Mouse (Mus musculus) midbrain, embryonic 11.5 days (tissue): ENCODE measurements around the gene Ntrk3. TPM values are rescaled to one million over a fixed set of nuclear protein-coding genes. Genes with fewer than 3 reads are reported as not detected.

Experiments used
- ATAC-seq: fragments of 200-750 bp; cut with Nextera tagmentation; 2 replicates; pipeline ENCODE4 v1.8.0; 2017; ENCODE audit warnings: moderate TSS enrichment, moderate library complexity; ENCODE audit not compliant: low FRiP score
- DNase-seq: peaks from one replicate; pipeline ENCODE4 v3.0.0; 2015; ENCODE audit warnings: low spot score; ENCODE audit errors: missing footprints
- H3K27ac ChIP-seq: fragments of 300-500 bp; sonication (generic); 2 replicates; pipeline ENCODE4 v1.5.1; 2014; ENCODE audit warnings: low read depth, low read length
- H3K27me3 ChIP-seq: fragments of 300-500 bp; sonication (generic); 2 replicates; pipeline ENCODE4 v1.6.1; 2014; ENCODE audit warnings: mild to moderate bottlenecking, low read length, moderate library complexity, mixed read lengths; ENCODE audit not compliant: control insufficient read depth, insufficient read depth
- H3K36me3 ChIP-seq: fragments of 300-500 bp; sonication (generic); 2 replicates; pipeline ENCODE4 v1.6.1; 2014; ENCODE audit warnings: mild to moderate bottlenecking, low read length, moderate library complexity, mixed read lengths; ENCODE audit not compliant: control insufficient read depth, insufficient read depth
- H3K4me1 ChIP-seq: fragments of 300-500 bp; sonication (generic); 2 replicates; pipeline ENCODE4 v1.6.1; 2014; ENCODE audit warnings: low read length; ENCODE audit not compliant: control insufficient read depth, insufficient read depth
- H3K4me2 ChIP-seq: fragments of 300-500 bp; sonication (generic); 2 replicates; pipeline ENCODE4 v1.6.1; 2014; ENCODE audit warnings: mild to moderate bottlenecking, moderate library complexity
- H3K4me3 ChIP-seq: fragments of 300-500 bp; sonication (generic); 2 replicates; pipeline ENCODE4 v1.5.1; 2014; ENCODE audit warnings: low read depth, low read length
- H3K9ac ChIP-seq: fragments of 300-500 bp; sonication (generic); 2 replicates; pipeline ENCODE4 v1.6.1; 2014; ENCODE audit warnings: low read length
- H3K9me3 ChIP-seq: fragments of 300-500 bp; sonication (generic); 2 replicates; pipeline ENCODE4 v1.6.1; 2016; ENCODE audit warnings: low read length; ENCODE audit not compliant: control insufficient read depth
- WGBS: fragments of 180-500 bp; shearing (Covaris S2); extraction: QIAGEN DNeasy Blood & Tissue Kit; methylation state at CpG from one replicate; pipeline ENCODE4 v1.1.7; 2014; 5-methylcytosine and 5-hydroxymethylcytosine counted together
- polyA plus RNA-seq: library from polyadenylated mRNA; unstranded; fragments of >200 nt; fragmentation: Nextera tagmentation; extraction: Ambion mirVana; gene quantifications from 2 replicates; pipeline ENCODE4 v1.2.1, GENCODE M21; 2014

Ntrk3 gene
- polyA plus RNA-seq, 1 experiment from 2014 or later, result 3.6 TPM

DNA sequence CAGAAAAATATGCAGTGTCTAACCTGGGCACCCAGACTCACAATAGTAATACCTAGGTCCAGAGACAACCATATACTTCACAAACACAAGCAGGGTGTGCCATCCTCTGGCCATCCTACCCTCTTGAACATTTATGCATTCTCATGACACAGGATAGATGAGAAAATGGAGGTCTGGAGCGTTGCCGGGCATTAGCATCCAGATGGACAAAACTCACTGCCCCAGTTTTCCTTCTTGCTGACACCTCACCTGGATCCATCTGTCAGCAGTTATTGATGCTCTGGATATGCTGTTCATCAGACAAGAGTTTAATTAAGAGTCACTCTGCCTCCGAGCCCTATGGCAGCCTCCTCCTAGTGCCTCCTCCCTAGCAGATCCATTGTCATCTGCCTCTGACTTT lies 254.1 kb downstream of the Ntrk3 start:
- no peak overlapping the region for H3K9ac ChIP-seq
- 91% methylated on average over 3 of the region's 3 CpGs for WGBS
- H3K9me3 ChIP-seq, result no peaks in the 10 kb centered on the region
- ATAC-seq, result no peak
- H3K27me3 ChIP-seq, result no peaks in the 10 kb centered on the region
- DNase-seq, result no peak
- H3K4me1 ChIP-seq, result no peaks in the 10 kb centered on the region
- H3K4me2 ChIP-seq, result no peak overlapping the region
- no peaks in the 10 kb centered on the region for H3K36me3 ChIP-seq
- no peak overlapping the region for H3K27ac ChIP-seq
- no peak overlapping the region for H3K4me3 ChIP-seq

DNA sequence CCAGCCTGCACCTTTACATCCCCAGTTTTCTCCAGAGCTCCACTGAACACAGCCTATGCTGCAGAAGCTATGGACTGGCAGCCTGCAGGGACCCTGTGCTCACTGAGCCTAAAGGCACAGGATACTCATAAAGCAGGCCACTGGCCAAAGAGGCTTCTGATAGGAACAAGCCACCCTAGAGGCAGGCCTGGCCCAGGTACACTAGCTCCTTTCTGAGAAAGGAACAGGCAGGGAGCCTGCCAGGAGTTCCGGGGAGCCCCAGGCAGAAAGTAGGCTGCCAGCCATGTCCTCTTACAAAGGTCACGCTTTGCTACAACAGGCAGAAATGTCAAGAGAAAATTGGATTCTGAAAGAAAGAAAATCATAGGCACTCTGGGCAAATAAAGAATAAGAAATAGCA lies 254.8 kb downstream of the Ntrk3 start:
- Histone ChIP-seq H3K4me1 (no peaks in the 10 kb centered on the region), H3K9me3 (no peaks in the 10 kb centered on the region), H3K9ac (no peak overlapping the region), H3K27me3 (no peaks in the 10 kb centered on the region), H3K4me2 (no peak overlapping the region), H3K4me3 (no peak overlapping the region), H3K36me3 (no peaks in the 10 kb centered on the region), H3K27ac (no peak overlapping the region)
- DNase-seq (no peak), ATAC-seq (no peak)
- WGBS, result 85% methylated on average over 2 of the region's 2 CpGs

GRCm38 (mm10) chr7:78478881-78479280 lies 258.9 kb downstream of the Ntrk3 start:
- DNase-seq, result no peak
- 97% methylated on average over 2 of the region's 2 CpGs for WGBS

DNA sequence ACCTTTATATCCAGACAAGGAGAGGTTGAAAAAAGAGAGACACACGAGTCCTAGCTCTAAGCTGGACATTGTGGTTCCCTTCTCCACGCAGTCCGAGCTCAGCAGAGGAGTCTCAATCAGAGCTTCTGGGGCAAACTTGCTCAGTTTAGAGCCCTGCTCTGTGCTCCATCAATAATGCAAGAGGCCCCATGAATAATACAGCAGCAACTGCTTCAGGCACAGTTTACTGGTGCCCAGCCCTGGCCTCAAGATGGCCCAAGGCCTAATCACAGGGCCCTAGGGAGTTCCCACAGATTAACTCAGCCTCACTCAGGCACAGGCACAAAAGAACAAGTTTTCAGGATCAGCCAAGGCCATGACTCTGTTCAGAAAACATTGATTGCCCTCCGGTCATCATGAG lies 266.1 kb downstream of the Ntrk3 start:
- ATAC-seq, result peak; percentile 71
- Histone ChIP-seq H3K9ac (no peak overlapping the region), H3K4me1 (no peaks in the 10 kb centered on the region), H3K4me2 (no peak overlapping the region), H3K27me3 (no peaks in the 10 kb centered on the region), H3K9me3 (no peaks in the 10 kb centered on the region), H3K27ac (no peak overlapping the region), H3K36me3 (no peaks in the 10 kb centered on the region), H3K4me3 (no peak overlapping the region)
- WGBS, result 79% methylated on average over 4 of the region's 4 CpGs
- DNase-seq, result no peak

More at GRCm38 (mm10) chr7:78478881-78479280, 258.9 kb downstream of the Ntrk3 start:
- H3K4me3 ChIP-seq, result no peak overlapping the region
- no peaks in the 10 kb centered on the region for H3K9me3 ChIP-seq
- no peak overlapping the region for H3K4me2 ChIP-seq
- no peaks in the 10 kb centered on the region for H3K36me3 ChIP-seq
- no peaks in the 10 kb centered on the region for H3K27me3 ChIP-seq
- no peak for ATAC-seq
- no peaks in the 10 kb centered on the region for H3K4me1 ChIP-seq
- H3K9ac ChIP-seq, result no peak overlapping the region
- H3K27ac ChIP-seq, result no peak overlapping the region

- 92% methylated on average over 1 of the region's 1 CpGs for WGBS
- Histone ChIP-seq H3K4me3 (no peak overlapping the region), H3K36me3 (no peaks in the 10 kb centered on the region), H3K27ac (no peak overlapping the region), H3K9ac (no peak overlapping the region), H3K4me1 (no peaks in the 10 kb centered on the region), H3K27me3 (no peaks in the 10 kb centered on the region), H3K9me3 (no peaks in the 10 kb centered on the region), H3K4me2 (no peak overlapping the region)
- ATAC-seq, result no peak
- DNase-seq, result no peak
These were observed 266.5 kb downstream of the Ntrk3 start for GRCm38 (mm10) chr7:78471270-78471669.

DNA sequence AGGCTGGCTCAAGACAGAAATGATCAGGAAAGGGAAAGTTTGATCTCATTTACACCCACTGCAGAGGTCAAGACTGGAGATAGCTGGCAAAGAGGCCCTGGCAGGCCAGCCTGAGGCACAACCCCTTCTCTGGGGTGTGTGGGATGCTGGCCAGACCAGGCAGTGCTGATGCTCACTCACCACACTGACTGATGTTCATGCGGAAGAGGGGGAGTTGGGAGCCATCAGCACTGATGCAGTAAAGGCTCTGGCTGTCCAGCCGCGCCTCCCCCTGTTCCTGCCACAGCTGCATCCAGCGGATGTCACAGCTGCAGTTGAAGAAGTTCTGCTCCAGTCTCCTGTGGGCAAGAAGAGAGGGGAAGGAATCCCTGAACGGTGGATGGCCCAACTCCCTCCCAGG lies 275.2 kb downstream of the Ntrk3 start:
- ATAC-seq, result no peak

DNA sequence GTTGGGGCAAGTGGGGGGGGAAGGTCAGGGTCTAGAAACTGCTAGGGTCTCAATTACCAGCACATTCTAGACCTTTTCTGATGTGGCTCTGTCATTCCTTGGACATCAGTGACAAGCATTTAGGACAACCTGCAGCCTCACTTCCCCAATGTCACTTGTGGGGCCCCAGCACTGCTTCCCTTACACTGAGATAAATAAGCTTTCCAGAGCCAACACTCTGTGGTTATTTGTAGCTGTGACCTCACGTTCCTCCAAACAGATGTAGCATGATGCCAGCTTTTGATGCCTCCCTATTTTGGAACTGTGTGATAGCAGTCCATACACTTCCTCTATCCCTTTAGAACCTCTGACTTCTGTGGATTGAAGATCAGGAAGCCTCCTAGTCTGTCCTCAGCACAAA lies 278.8 kb downstream of the Ntrk3 start:
- Histone ChIP-seq H3K4me1 (no peaks in the 10 kb centered on the region), H3K27me3 (no peaks in the 10 kb centered on the region), H3K9ac (no peak overlapping the region), H3K9me3 (no peaks in the 10 kb centered on the region), H3K27ac (no peak overlapping the region), H3K4me2 (no peak overlapping the region), H3K36me3 (no peaks in the 10 kb centered on the region), H3K4me3 (no peak overlapping the region)
- ATAC-seq (no peak), DNase-seq (no peak)
- WGBS, result 92% methylated on average over 1 of the region's 1 CpGs

More for the DNA sequence above, 275.2 kb downstream of the Ntrk3 start:
- no peak overlapping the region for H3K9ac ChIP-seq
- H3K4me1 ChIP-seq, result no peaks in the 10 kb centered on the region
- WGBS, result 88% methylated on average over 5 of the region's 5 CpGs
- H3K9me3 ChIP-seq, result no peaks in the 10 kb centered on the region
- H3K27me3 ChIP-seq, result no peaks in the 10 kb centered on the region
- no peak overlapping the region for H3K4me3 ChIP-seq
- DNase-seq, result no peak
- H3K27ac ChIP-seq, result no peak overlapping the region
- no peaks in the 10 kb centered on the region for H3K36me3 ChIP-seq
- H3K4me2 ChIP-seq, result no peak overlapping the region

GRCm38 (mm10) chr7:78451666-78452065 lies 286.1 kb downstream of the Ntrk3 start:
- 83% methylated on average over 2 of the region's 2 CpGs for WGBS
- Histone ChIP-seq H3K36me3 (no peaks in the 10 kb centered on the region), H3K27me3 (no peaks in the 10 kb centered on the region), H3K9me3 (no peaks in the 10 kb centered on the region), H3K4me3 (no peak overlapping the region), H3K27ac (no peak overlapping the region), H3K9ac (no peak overlapping the region), H3K4me1 (no peaks in the 10 kb centered on the region), H3K4me2 (no peak overlapping the region)
- no peak for DNase-seq
- no peak for ATAC-seq

DNA sequence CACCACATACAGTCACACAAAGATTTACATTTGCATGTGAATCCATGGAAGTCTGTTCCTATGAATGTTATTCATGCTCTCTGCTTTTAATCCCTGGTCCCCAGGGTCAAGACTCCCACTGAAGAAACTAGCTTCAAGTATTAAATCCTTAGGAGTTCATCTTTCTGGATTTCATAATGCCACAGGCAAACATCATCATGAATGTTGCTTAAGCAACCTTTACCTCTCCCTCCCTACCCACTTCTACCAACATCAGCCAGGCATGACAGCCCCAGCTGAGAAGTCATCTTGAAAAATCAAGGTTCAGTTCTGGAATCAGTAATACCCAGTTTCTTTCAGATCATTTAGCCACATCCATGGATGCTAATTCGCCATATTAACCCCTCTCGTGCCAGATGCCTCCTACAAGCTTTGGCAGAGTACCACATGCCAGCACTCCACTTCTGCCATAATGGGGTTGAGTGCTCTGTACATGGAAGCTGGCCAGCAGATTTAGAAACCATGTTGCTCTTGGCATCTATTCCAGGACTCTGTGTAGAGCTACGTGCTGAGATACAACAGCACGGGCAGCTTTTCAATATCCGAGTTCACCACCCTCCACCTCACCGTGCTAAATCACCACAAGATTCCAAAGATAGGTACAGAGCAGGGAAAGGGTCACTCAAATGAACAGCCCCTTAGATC lies 287.8 kb downstream of the Ntrk3 start:
- Histone ChIP-seq H3K4me3 (no peak overlapping the region), H3K9me3 (no peaks in the 10 kb centered on the region), H3K4me1 (no peaks in the 10 kb centered on the region), H3K9ac (no peak overlapping the region), H3K27me3 (no peaks in the 10 kb centered on the region), H3K27ac (no peak overlapping the region), H3K4me2 (no peak overlapping the region), H3K36me3 (no peaks in the 10 kb centered on the region)
- WGBS, result 94% methylated on average over 6 of the region's 6 CpGs
- ATAC-seq (no peak), DNase-seq (no peak)
